Mouse (Mus musculus) CD4-positive helper T cell, adult 2 months (primary cell): ENCODE results near the gene Ercc2.
A peak's percentile ranks its signal among the peaks of the same experiment; 100 is the strongest.

Experiments
- DNase-seq: peaks from one replicate; pipeline ENCODE4 v3.0.0-alpha.2; 2012; ENCODE audit warnings: low read depth, missing footprints, low spot score

Gene Ercc2

GRCm38 (mm10) chr7:19359892-19360641, 21.7 kb upstream of the Ercc2 start:
- no peak for DNase-seq

DNA sequence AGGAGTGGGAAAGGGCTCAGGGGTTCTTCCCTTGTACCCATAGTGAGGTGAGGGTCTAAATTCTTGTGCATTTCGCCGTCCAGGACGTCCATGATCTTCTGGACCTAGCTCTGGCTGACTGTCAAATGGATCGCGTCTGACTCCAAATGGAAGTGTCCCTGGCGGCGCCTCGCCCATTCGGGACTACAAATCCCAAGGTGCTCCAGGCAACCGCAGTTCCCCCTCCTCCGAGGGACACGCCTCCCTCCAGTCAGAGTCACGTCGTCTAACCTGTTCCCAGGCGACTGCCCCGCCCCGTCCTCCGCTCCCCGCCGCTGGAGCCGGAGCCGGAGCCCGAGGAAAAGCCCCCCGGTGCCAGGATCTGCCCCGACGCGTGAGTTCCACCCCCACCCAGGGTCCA, 20.9 kb upstream of the Ercc2 start:
- DNase-seq, result peak; percentile 78

- DNase-seq, result peak; percentile 84
Observed at GRCm38 (mm10) chr7:19361720-19362119, 20.1 kb upstream of the Ercc2 start.

DNA sequence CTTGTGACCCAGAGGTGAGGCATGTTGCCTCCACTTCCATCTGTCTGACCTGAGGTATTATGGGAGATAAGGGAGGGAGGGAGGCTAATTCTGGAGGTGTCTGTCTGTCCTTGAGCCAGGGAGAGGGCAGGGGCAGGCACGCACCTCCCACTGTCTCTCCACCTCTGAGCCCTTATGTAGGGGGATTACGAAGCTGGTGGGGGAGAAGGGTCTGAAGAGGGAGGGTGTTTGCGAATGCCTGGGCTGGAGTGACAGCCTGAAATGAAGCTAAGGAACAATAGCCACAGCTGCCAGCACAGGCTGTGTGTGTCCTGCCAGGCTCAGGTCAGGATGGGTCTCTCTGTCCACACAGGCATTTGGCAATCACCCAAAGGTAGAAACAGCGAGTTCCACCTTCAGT, 19.5 kb upstream of the Ercc2 start:
- no peak for DNase-seq

DNA sequence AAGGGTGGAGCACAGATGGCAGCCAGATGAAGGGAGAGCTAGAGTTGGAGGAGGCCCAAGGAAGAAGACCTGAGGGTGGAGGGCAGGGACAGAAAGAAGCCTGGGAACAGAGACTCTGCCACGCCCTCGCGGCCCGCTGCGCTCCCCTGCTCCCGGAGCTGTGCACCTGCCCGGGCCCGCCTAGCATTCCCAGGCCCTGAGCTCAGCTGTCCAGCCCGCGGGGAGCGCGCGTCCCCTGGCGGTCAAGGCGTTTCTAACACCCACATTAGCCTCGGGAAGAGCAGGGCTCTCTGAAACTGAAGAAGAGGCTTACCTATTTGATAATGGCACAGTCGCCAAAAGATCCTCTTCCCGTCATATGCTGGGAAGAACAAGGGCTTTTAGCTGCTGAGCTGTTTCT, 17.9 kb upstream of the Ercc2 start:
- DNase-seq, result peak; percentile 66

DNA sequence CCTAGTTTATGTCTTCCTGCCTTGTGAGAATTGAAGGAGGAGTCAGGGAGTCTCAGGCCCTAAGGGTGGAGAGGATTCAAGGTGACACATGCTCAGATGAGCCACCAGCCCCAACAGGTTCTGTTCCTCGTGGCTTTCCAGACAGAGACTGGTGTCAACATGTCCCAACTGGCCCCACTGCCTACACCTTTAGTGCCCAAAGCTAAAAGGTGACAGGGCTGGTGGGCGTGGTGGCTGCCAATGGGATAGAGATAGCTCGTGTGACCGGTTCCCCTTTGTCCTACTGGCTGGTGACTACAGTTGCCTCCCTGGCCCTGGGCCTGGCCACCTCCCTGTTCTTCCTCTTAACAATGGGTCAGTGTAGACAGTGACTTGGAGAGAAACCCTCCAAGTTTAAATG, 16.4 kb upstream of the Ercc2 start:
- no peak for DNase-seq

- no peak for DNase-seq
Observed at GRCm38 (mm10) chr7:19368380-19368779, 13.4 kb upstream of the Ercc2 start.

GRCm38 (mm10) chr7:19369823-19370425, 11.9 kb upstream of the Ercc2 start:
- peak; percentile 73 for DNase-seq

DNA sequence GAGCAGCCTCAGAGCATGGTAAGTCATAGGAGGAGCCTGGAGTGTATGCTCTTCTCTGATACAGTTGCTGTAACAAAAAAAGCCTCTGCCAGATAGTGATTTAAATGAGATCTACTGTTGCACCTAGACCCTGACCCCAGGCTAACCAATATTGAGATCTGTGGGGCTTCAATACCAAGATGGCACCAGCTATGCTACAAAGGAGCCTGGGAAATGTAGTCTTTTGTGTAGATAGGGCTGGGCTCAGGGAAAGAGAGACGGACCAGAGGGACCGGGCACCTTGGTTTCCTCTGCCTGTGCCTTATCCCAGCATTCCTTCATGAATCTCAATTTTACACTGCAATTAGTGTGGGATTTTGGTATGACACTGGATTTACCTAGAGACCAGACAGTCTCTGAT, 8.4 kb upstream of the Ercc2 start:
- no peak for DNase-seq

GRCm38 (mm10) chr7:19375368-19375767, 6.4 kb upstream of the Ercc2 start:
- DNase-seq, result no peak

DNA sequence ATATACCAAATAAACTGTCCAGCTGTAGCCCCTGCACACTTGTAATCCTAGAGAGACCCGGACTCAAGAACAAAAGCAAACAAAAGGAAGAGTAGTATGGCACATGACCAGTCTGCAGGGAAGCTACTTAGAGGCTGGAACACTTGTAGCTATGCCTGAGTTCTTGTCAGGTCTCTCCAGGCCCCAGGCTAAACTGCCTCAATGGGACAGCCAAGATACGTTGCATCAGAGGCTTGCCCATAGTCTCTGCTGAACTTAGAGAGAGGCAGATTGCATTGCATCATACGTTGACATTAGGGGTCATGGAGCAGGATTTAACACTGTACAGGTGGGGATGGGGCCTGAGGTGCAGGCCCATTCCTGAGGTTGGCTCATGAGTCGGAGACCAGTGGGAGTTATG, 5.8 kb upstream of the Ercc2 start:
- no peak for DNase-seq

DNA sequence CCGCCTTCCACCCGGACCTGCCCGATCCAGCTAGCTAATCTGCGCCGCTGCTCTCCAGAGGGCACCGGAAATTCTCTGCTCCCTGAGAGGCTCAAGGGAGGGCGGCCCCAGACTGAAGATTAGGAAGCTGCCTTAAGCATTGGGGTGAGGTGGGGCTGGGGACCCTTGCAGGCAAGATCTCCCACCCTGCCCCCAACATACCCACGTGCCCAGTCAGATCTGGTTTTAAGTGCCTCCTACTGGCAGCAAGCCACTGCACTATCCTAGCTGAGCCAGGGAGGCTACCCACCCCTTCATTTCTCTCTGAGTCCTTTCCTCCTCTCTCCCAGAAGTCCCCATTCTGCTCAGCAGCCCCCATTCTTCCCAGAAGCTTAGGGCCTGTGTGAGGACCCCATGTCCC, 3.8 kb upstream of the Ercc2 start:
- DNase-seq, result no peak

DNA sequence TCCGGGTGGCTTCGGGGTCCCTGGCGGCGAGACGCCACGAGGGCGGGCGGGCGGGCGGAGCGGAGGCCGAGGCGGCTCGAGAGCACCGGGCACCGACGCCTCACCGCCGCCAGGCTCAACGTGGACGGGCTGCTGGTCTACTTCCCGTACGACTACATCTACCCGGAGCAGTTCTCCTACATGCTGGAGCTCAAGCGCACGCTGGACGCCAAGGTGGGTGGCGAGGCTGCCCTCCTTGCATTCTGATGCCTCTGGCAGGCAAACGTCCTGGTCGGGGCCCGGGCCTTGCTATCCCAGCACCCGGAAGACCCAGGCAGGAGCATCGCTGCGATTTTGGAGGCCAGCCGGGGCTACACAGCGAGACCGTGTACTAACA, 344 bp downstream of the Ercc2 start:
- no peak for DNase-seq

- no peak for DNase-seq
Observed at GRCm38 (mm10) chr7:19383708-19384107, 1.9 kb downstream of the Ercc2 start.

DNA sequence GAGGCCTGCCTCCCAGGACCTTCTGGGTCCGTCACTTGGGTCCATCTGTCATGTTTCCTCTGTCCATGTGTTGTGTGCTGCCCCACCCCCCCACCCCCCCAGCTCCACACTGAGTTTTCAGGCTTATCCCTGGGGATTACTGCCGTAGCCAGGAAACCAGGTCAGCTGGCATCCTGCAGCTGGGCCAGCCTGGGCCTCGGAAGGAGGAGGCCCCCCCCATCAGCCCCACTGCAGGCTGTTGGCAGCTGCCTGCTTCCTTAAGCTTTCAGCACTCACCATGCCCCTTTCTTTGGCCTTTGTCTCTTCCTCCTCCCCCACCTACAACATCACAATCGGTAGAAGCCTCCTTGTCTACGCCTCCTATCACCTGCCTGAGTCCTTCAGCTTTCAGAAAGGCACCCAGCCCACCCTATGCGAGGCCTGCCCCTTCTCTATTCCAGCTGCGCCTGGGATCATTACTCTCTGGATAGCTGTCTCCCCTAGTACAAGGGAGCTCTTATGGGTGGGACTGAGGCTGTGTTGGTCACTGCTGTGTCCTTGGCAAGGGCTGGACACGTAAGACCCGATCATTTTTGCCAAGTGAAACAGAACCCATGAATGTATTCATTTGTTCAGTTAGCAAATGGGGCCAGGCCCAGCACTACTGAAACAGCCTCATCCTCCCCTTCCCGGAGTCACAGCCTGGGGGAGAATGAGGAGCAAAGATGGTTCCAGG, 7.0 kb downstream of the Ercc2 start:
- no peak for DNase-seq

DNA sequence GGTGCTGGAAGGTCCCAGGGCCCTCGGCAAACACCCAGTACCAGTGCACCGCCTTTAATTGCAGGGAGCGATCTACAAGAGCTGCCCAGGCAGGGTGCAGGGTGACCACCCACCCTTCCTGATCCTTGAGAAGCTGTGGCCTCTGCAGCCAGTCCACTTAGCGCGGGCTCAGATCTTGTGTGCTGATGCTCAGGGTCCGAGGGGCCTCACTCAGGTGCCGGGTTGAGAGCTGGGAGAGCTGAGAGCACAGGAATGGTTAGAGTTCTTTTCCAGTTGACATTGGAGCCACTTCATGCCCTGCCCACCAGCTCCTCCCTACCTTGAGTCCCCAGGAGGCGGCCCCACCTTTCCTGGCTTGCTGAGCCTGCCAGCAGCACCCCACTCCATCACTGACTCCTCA, 12.7 kb downstream of the Ercc2 start:
- no peak for DNase-seq

DNA sequence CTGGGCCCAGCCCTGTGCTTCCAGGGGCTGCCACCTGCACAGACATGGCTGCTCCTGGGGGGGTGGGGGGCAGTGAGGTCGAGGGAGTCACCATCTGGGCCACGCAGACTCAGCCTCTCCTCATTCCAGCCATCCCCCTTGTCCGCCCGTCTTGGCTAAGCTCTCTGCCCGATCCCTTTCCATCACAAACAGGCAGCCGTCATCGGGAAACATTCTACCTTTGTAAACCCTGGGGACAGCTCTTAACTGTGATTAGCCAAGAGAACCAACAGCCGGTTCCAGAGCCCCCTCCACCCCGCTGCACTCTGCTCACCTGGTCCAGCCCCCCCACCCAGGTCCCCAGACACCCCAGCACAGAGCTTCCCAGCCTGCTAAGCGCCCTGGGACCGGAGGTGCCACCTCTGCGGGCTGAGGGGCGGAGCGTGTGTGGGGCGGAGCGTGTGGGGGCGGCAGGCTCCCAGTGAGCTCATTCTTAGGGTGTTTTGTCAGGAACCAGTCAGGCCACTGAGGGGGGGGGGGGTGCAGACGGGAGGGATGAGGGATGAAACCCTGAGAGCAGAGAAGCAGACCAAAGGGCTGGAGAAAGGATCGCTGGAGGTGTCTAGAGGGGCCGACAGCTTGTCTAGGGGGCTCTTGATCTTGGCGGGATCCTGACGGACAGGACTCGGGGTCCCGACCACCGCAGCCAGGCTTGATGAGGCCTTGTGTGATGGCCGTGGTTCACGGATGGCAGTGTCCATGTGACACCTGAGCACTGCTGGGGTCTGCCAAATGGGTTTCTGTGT, 17.9 kb downstream of the Ercc2 start:
- DNase-seq, result peak; percentile 83

DNA sequence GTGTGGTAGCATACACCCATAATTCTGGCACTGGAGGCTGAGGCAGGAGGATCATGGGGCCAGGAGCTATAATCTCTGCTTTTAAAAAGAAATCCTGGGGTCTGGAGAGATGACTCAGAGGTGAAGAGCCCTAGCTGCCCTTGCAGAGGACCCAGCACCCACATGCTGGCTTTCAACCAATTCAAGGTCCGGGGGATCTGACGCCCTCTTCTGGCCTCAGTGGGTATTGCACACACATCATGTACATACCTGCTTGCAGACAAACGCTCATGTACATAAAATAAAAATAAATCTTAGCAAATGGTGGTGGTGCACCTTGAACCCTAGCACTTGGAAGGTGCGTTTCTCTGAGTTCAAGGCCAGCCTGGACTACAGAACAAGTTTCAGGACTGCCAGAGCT, 19.1 kb downstream of the Ercc2 start:
- peak; percentile 31 for DNase-seq

- DNase-seq, result no peak
Observed at GRCm38 (mm10) chr7:19402535-19403112, 20.8 kb downstream of the Ercc2 start.

DNA sequence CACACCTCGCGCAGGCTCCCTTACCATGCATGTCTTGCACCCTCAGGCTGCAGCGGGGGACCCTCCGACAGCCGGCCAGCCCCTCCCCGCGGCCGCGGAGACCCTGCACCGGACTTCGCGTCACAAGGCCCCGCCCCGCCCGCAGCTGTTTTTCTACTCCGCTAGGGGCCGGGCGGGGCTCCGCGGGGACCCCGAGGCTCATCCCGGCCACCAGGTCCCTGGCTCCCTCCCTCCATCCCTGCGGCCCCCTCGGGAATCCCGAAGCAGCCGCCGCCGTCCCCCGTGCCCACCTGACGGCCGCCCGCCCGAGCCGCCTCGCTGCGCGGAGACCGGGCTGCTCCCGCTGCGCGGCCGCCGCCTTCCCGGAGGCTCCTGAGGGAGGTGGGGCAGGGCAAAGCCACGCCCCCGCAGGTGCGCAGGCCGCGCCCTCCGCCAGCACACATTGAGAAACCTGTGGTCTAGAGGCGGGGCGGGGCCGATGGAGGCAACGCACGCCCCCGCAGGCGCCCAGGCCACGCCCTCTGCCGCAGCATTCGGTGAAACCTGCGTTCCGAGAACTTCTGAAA, 22.0 kb downstream of the Ercc2 start, which contains the start of gene Klc3:
Gene Klc3 (minus strand): TSS at position 374 of the 566 bp plus-strand sequence.
- peak; percentile 91 for DNase-seq

- no peak for DNase-seq
Observed at GRCm38 (mm10) chr7:19404476-19404875, 22.7 kb downstream of the Ercc2 start, which contains the start of gene Ckm. TSS of gene Ckm (plus strand) at chr7:19404776.
